Mouse (Mus musculus): ENCODE results near the gene Pnck. TPM values are rescaled to one million over a fixed set of nuclear protein-coding genes. Genes with fewer than 3 reads are reported as not detected.

Gene Pnck
- polyA plus RNA-seq (2015; fragmentation: Nextera tagmentation; extraction: Ambion mirVana), result 12.4 and 12.7 TPM in 2 replicates

DNA sequence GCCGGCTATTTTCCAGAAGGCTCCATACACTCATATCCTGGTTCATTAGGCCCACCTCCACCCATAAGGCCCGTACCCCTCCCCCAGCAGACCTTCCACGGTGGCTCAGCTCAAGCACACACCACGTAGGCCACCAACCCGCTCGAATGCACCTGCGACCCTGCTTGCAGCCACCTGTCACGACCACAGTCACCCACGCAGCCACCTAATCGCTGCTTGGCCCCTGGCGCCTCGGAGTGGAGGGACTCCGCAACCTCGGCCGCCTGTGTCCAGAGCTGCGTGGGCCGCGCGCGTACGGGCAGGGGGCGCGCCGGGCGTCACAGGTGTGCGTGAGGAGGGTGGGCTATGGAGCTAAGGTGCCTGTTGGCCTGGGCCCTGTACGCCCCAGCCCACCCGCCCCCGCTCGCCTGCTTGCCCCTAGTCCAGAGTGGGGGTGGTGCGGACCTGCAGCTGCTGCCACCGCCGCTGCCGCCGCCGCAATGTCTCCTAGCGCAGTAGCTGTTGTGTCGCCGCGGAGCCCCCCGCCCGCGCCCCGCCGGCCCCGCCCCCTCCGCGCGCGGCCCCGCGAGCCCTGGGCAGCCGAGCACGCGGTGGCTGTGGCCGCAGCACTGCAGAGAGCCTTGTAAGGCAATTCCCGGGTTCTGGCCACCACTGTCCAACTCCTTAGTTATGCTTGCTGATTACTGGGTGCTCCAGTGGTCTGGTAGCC lies at the start of gene Pnck:
Pnck (minus strand) TSS at position 543 of the 709 bp plus-strand sequence.
- Histone ChIP-seq H3K9me3 (no peaks in the 10 kb centered on the region), H3K9ac (peak within 1 kb of the TSS; percentile 47), H3K27ac (no peak within 1 kb of the TSS), H3K4me1 (replicated peaks) (no peaks in the 10 kb centered on the region), H3K4me2 (replicated peaks) (peak within 1 kb of the TSS; percentile 70), H3K4me3 (replicated peaks) (peak within 1 kb of the TSS; percentile 41), H3K36me3 (no peaks in the 10 kb centered on the region), H3K27me3 (replicated peaks) (no peaks in the 10 kb centered on the region)
- 25% methylated on average over 56 of the region's 57 CpGs for WGBS
- peak; percentile 69 for ATAC-seq

DNA sequence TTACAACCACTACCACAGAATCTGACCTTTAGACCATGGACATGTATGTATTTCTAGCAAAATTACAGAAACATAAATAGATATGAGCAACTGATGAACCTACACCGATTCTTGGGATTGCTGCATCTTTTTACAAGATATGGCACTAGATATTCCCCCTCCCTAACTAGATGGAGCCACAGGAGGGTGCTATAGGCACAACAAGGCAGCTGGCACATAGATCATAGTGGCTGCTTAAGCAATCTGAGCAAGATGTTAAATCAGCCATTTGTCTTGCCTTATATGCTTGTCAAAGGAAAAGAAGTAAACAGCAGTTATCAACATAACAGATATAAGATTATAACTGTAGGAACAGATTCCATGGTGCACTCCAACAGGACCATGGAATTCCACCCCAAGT lies 40.6 kb upstream of the Pnck start:
- H3K9ac ChIP-seq, result no peak overlapping the region
- no peak overlapping the region for H3K4me3 ChIP-seq (replicated peaks)
- 84% methylated on average over 1 of the region's 1 CpGs for WGBS
- no peak for ATAC-seq
- H3K9me3 ChIP-seq, result no peaks in the 10 kb centered on the region
- no peak overlapping the region for H3K4me2 ChIP-seq (replicated peaks)
- no peaks in the 10 kb centered on the region for H3K27me3 ChIP-seq (replicated peaks)
- no peak overlapping the region for H3K27ac ChIP-seq
- H3K36me3 ChIP-seq, result no peaks in the 10 kb centered on the region
- H3K4me1 ChIP-seq (replicated peaks), result no peaks in the 10 kb centered on the region

DNA sequence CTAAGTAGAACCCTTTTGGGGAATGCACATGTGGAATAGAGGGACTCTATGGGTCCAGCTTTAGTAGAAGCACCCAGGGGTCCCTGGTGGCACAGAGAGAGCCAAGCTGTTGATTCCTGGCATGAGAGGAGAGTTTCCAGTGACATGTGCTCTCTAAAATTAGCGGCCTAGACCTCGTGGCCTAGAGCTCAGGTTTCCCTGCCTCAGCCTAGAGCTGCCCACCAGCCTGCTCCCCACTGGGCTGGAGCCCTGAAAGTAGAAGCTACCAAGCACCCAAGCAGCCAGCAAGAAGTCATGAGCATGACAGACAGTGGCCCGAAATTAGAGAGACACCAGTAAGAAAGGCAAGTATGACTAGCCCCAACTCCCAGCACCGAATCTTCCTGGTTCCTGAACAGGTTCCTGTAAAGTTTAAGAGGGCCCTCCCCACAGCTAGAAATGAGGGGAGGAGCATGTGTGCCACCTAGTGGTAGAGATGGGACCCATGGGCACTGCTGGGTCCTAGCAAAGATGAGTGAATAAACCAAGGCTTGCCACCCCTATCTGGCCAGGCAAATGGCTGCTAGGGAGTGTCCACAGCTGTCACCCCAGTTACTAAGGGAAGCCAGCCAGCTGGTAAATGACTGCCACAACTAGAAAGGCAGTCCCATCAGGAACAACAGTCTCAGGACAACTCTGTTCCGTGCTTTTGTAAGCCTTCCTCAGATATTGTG lies 31.2 kb upstream of the Pnck start:
- H3K36me3 ChIP-seq, result no peaks in the 10 kb centered on the region
- no peak overlapping the region for H3K27ac ChIP-seq
- H3K27me3 ChIP-seq (replicated peaks), result no peaks in the 10 kb centered on the region; the same call in 1 of the 2 replicates
- H3K9ac ChIP-seq, result no peak overlapping the region
- 72% methylated on average over 5 of the region's 5 CpGs for WGBS
- no peak overlapping the region for H3K4me3 ChIP-seq (replicated peaks)
- peak; percentile 59; the same call in 1 of the 2 replicates for ATAC-seq
- H3K4me1 ChIP-seq (replicated peaks), result no peaks in the 10 kb centered on the region
- no peak overlapping the region for H3K4me2 ChIP-seq (replicated peaks)
- no peaks in the 10 kb centered on the region for H3K9me3 ChIP-seq

DNA sequence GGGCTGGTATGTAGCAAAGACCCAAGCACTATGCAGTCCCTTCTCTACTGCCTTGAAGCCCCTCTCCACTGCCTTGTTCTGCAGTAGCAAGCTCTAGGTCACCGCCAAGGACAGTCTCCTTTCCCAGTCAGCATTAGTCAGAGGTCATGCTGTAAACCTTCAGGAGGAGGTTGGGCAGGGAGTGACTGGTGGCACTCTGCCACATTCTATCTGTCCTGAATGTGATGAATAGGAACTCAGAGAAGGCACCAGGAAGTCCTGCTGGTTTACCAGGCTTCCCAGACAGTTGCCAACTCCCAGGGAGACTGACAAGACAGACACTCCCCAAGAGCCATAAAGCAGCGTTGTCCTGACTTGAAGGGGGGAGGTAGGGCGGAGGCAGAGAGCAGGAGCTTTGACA lies 25.7 kb upstream of the Pnck start:
- WGBS, result 41% methylated on average over 3 of the region's 3 CpGs
- Histone ChIP-seq H3K4me3 (replicated peaks) (no peak overlapping the region), H3K4me1 (replicated peaks) (no peaks in the 10 kb centered on the region), H3K36me3 (no peaks in the 10 kb centered on the region), H3K27ac (0 out of 2 replicates have a peak overlapping the region, but pooled peaks have one; percentile 51), H3K4me2 (replicated peaks) (no peak overlapping the region), H3K27me3 (replicated peaks) (no peaks in the 10 kb centered on the region), H3K9me3 (no peaks in the 10 kb centered on the region), H3K9ac (no peak overlapping the region)
- ATAC-seq, result peak; percentile 79

DNA sequence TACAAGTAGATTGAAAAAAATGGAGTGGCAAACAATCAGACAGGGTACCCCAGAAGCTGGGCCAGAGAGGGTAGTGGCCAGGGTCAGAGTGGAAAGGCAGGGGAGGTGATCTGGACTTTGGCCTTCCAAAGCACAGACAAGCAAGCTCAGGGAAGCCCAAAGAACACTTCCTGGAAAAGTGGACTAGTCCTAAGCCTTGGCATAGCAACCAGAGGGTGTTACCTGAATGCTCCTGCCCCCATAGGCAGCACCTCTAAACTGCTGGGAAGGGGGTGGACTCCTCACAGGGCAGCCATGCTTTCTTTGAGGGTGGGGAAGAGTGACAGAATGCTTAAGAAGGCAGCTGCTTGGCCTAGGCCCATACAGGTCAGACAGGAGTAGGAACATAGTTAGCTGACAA lies 25.1 kb upstream of the Pnck start:
- no peak overlapping the region for H3K4me3 ChIP-seq (replicated peaks)
- H3K36me3 ChIP-seq, result no peaks in the 10 kb centered on the region
- H3K4me2 ChIP-seq (replicated peaks), result no peak overlapping the region
- no peaks in the 10 kb centered on the region for H3K9me3 ChIP-seq
- no peaks in the 10 kb centered on the region for H3K4me1 ChIP-seq (replicated peaks)
- no peaks in the 10 kb centered on the region for H3K27me3 ChIP-seq (replicated peaks)
- no peak overlapping the region for H3K9ac ChIP-seq
- peak; percentile 46 for ATAC-seq
- 0 out of 2 replicates have a peak overlapping the region, but pooled peaks have one; percentile 51 for H3K27ac ChIP-seq

DNA sequence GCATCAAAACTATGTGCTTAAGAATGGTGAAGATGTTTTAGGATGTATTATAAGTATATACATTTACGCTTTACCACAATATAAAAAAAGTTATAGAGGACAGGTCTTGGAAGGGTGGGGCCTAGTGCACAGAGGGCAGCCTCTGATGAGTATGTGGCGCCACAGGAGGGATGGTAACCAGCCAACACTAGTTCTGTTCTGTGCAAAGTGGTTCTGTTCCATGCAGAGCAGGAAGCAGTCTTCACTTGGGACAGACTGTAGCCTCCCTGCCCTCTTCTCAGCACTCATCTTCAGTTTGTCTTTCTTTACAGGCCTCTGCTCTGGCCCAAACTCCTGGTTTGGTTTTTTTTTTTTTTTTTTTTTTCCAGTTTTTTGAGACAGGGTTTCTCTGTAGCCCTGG lies 24.2 kb upstream of the Pnck start:
- ATAC-seq, result no peak
- H3K4me3 ChIP-seq (replicated peaks), result no peak overlapping the region
- H3K36me3 ChIP-seq, result no peaks in the 10 kb centered on the region
- no peaks in the 10 kb centered on the region for H3K4me1 ChIP-seq (replicated peaks)
- no peak overlapping the region for H3K9ac ChIP-seq
- H3K27ac ChIP-seq, result no peak overlapping the region
- no peaks in the 10 kb centered on the region for H3K27me3 ChIP-seq (replicated peaks)
- no peak overlapping the region for H3K4me2 ChIP-seq (replicated peaks)
- H3K9me3 ChIP-seq, result no peaks in the 10 kb centered on the region
- 85% methylated on average over 2 of the region's 2 CpGs for WGBS

DNA sequence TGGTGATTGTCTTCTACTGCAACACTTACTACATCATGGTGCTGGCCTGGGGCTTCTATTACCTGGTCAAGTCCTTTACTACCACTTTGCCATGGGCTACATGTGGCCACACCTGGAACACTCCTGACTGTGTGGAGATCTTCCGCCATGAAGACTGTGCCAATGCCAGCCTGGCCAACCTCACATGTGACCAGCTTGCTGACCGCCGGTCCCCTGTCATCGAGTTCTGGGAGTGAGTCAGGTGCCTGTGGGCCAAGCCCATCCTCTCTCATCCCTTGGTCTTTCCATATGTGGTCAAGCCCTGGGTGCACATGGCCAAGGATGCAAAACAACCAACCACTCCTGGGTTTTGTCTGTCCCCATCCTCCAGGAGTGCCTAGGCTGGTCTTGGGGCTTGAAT lies 16.8 kb upstream of the Pnck start:
- Histone ChIP-seq H3K36me3 (no peaks in the 10 kb centered on the region), H3K4me2 (replicated peaks) (no peak overlapping the region), H3K27ac (no peak overlapping the region), H3K4me1 (replicated peaks) (no peaks in the 10 kb centered on the region), H3K4me3 (replicated peaks) (no peak overlapping the region), H3K27me3 (replicated peaks) (no peaks in the 10 kb centered on the region; the same call in 1 of the 2 replicates), H3K9ac (no peak overlapping the region), H3K9me3 (no peaks in the 10 kb centered on the region)
- WGBS, result 91% methylated on average over 4 of the region's 4 CpGs
- ATAC-seq, result no peak

DNA sequence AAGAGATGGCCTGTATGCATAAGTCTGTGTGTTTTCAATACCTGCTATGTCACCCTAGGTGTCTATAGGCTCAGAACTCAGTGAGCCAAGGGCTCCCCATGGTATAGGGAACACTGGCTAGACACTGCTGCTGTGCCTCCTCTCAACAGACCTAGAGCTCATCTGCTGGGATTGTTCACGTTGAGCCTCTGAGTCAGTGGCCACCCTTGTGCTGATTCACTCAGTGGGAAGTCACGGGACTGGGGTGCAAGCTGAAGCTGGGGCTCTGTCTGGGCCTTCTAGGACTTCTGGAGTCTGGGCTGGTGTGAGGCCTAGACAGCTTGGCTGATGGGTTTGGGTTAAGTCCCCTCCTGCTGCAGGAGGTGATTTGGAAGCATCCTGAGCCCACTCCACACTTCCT lies 15.3 kb upstream of the Pnck start:
- Histone ChIP-seq H3K36me3 (no peaks in the 10 kb centered on the region), H3K27me3 (replicated peaks) (no peaks in the 10 kb centered on the region; the same call in 1 of the 2 replicates), H3K9ac (no peak overlapping the region), H3K27ac (no peak overlapping the region), H3K4me1 (replicated peaks) (no peaks in the 10 kb centered on the region), H3K4me2 (replicated peaks) (peak overlapping the region; percentile 69), H3K4me3 (replicated peaks) (peak overlapping the region; percentile 61; the same call in 1 of the 2 replicates), H3K9me3 (no peaks in the 10 kb centered on the region)
- no peak for ATAC-seq
- 59% methylated on average over 2 of the region's 2 CpGs for WGBS

DNA sequence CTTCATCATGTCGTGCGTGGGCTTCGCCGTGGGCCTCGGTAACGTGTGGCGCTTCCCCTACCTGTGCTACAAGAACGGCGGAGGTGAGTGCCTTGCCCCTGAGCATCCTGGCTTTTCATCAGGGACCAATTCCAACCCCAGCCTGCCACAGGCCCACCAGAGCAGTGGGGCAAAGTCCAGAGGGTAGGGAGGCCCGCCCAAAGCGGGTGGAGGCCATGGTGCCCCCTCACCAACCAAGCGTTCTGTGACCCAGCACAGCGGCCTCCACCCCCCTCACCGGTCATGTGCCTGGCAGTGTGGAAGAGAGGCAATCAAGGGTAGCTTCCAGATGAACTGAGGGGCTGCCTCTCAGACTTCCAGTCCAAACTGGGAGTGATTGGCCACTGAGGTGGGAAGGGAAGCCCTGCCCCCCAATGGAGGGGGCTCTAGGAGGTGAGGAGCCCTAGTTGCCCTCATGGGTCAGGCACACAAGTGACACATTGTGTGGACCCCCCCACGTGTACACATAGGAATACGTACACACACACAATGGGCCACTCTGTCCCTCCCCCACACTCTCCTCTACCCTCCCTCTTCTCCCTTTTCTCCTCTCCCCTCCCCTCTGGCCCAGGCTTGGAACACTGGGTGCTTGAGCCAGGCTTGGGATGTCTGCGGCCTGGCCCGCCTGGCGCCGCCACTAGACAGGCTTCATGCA lies 14.2 kb upstream of the Pnck start:
- no peaks in the 10 kb centered on the region; the same call in 1 of the 2 replicates for H3K27me3 ChIP-seq (replicated peaks)
- 23% methylated on average over 20 of the region's 20 CpGs for WGBS
- H3K4me1 ChIP-seq (replicated peaks), result no peaks in the 10 kb centered on the region
- H3K9me3 ChIP-seq, result no peaks in the 10 kb centered on the region
- peak overlapping the region; percentile 77 for H3K9ac ChIP-seq
- H3K4me2 ChIP-seq (replicated peaks), result peak overlapping the region; percentile 69
- H3K27ac ChIP-seq, result no peak overlapping the region
- no peaks in the 10 kb centered on the region for H3K36me3 ChIP-seq
- H3K4me3 ChIP-seq (replicated peaks), result peak overlapping the region; percentile 61
- peak; percentile 63 for ATAC-seq

DNA sequence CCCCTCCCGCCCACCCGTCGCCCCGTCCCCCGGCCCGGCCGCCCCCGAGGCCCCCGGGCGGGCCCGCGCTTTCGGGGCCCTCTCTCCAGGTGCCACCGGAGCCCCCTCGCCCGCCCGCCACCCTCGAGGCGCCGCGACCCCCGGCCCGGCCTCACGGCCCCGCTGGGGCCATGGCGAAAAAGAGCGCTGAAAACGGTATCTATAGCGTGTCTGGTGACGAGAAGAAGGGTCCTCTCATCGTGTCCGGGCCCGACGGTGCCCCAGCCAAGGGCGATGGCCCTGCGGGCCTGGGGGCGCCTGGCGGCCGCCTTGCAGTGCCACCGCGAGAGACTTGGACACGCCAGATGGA lies 13.7 kb upstream of the Pnck start:
- peak overlapping the region; percentile 69 for H3K4me2 ChIP-seq (replicated peaks)
- H3K27me3 ChIP-seq (replicated peaks), result no peaks in the 10 kb centered on the region; the same call in 1 of the 2 replicates
- no peaks in the 10 kb centered on the region for H3K9me3 ChIP-seq
- H3K9ac ChIP-seq, result peak overlapping the region; percentile 77
- WGBS, result 18% methylated on average over 16 of the region's 42 CpGs
- H3K4me3 ChIP-seq (replicated peaks), result peak overlapping the region; percentile 61
- H3K4me1 ChIP-seq (replicated peaks), result no peaks in the 10 kb centered on the region
- peak; percentile 7; the same call in 1 of the 2 replicates for ATAC-seq
- no peaks in the 10 kb centered on the region for H3K36me3 ChIP-seq
- H3K27ac ChIP-seq, result peak overlapping the region; percentile 64; the same call in 1 of the 2 replicates

DNA sequence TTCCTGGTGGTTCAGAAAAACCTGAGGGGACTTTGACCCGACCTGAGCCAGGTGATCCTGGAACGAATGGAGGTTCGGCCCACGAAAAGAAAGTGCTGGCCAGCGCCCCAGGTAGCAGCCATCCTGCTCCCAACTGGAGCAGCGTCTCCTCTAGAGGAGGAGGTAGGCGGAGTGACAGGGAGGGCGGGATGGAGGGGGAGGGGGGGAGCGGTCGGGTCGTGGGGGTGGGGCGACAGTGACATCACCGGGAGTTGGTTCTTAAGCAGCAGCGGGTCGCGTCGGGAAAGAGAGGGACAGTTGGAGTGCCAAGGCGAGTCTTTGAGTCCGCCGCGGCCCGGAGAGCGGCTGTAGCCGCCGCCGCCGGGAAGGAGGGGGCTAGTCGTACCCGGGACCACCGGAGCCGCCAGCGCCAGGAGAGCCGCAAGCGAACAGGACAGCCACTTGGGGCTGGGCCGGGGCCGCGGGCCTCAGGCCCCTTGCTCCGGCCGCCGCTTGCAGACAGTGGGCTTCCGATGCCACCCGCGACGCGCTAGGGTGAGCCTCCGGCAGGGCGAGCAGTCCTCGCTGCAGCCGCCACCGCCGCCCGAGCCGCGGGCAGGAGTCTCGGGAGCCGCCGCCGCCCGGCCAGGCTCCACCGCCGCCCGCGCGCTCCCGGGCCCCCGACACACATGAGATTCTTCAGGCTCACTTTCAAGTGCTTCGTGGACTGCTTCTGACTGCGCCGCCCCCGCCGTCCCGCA lies 13.1 kb upstream of the Pnck start, which contains the start of gene Slc6a8:
Slc6a8 (plus strand) TSS at position 272 of the 740 bp plus-strand sequence.
- H3K27ac ChIP-seq, result peak within 1 kb of the TSS; percentile 64
- H3K9ac ChIP-seq, result peak within 1 kb of the TSS; percentile 77
- H3K36me3 ChIP-seq, result no peaks in the 10 kb centered on the region
- ATAC-seq, result peak; percentile 80
- H3K4me2 ChIP-seq (replicated peaks), result peak within 1 kb of the TSS; percentile 69
- H3K9me3 ChIP-seq, result no peaks in the 10 kb centered on the region
- no peaks in the 10 kb centered on the region; the same call in 1 of the 2 replicates for H3K27me3 ChIP-seq (replicated peaks)
- peak within 1 kb of the TSS; percentile 61 for H3K4me3 ChIP-seq (replicated peaks)
- 15% methylated on average over 40 of the region's 72 CpGs for WGBS
- no peaks in the 10 kb centered on the region for H3K4me1 ChIP-seq (replicated peaks)

Data from intestine, embryonic 15.5 days (tissue).